Mouse (Mus musculus) stomach, postnatal 0 days (tissue): Measurements from ENCODE around the gene Tedc1. TPM values are rescaled to one million over a fixed set of nuclear protein-coding genes. Genes with fewer than 3 reads are reported as not detected.
"Not testable (repeated sequence)": the region's sequence is repeated elsewhere in the genome, so short reads cannot be mapped to it uniquely, and the experiment has no call there.

Source experiments
- ATAC-seq: fragments of 200-750 bp; cut with Nextera tagmentation; 2 replicates; pipeline ENCODE4 v1.8.0; 2017; ENCODE audit not compliant: low FRiP score, low TSS enrichment
- DNase-seq: peaks from one replicate; pipeline ENCODE4 v3.0.0-alpha.2; 2016; ENCODE audit warnings: low spot score
- H3K27ac ChIP-seq: fragments of 300-500 bp; sonication (generic); replicated peaks from 2 replicates; pipeline ENCODE4 v1.5.1; 2014; ENCODE audit warnings: mild to moderate bottlenecking, control low read depth
- H3K27me3 ChIP-seq: fragments of 300-500 bp; sonication (generic); 2 replicates; pipeline ENCODE4 v1.6.1; 2014; ENCODE audit warnings: low read length; ENCODE audit not compliant: control insufficient read depth, insufficient read depth
- H3K36me3 ChIP-seq: fragments of 300-500 bp; sonication (generic); 2 replicates; pipeline ENCODE4 v1.6.1; 2014; ENCODE audit warnings: low read length, mixed read lengths; ENCODE audit not compliant: control insufficient read depth, insufficient read depth
- H3K4me1 ChIP-seq: fragments of 300-500 bp; sonication (generic); replicated peaks from 2 replicates; pipeline ENCODE4 v1.6.1; 2014; ENCODE audit warnings: antibody characterized with exemption; ENCODE audit not compliant: control insufficient read depth, insufficient read depth
- H3K4me2 ChIP-seq: fragments of 300-500 bp; sonication (generic); replicated peaks from 2 replicates; pipeline ENCODE4 v1.6.1; 2014; ENCODE audit warnings: low read depth, mild to moderate bottlenecking, control low read depth, moderate library complexity
- H3K4me3 ChIP-seq: fragments of 300-500 bp; sonication (generic); 2 replicates; pipeline ENCODE4 v1.5.1; 2014; ENCODE audit warnings: low read depth, low read length, control low read depth
- H3K9ac ChIP-seq: fragments of 300-500 bp; sonication (generic); 2 replicates; pipeline ENCODE4 v1.6.1; 2014; ENCODE audit warnings: mild to moderate bottlenecking, low read length, control low read depth, mixed read lengths
- H3K9me3 ChIP-seq: fragments of 300-500 bp; sonication (generic); 2 replicates; pipeline ENCODE4 v1.6.1; 2016; ENCODE audit warnings: low read length; ENCODE audit not compliant: control insufficient read depth
- CTCF ChIP-seq: IDR thresholded peaks from 2 replicates; pipeline ENCODE4 v1.5.1; 2016; ENCODE audit warnings: antibody characterized with exemption, low read depth, mild to moderate bottlenecking, moderate library complexity
- EP300 ChIP-seq: optimal IDR thresholded peaks from 2 replicates; pipeline ENCODE3; 2016; ENCODE audit warnings: antibody characterized with exemption
- WGBS: fragments of 180-500 bp; shearing (Covaris S2); extraction: QIAGEN DNeasy Blood & Tissue Kit; methylation state at CpG from one replicate; pipeline ENCODE4 v1.1.7; 2014; 5-methylcytosine and 5-hydroxymethylcytosine counted together
- polyA plus RNA-seq: library from polyadenylated mRNA; unstranded; fragments of >200 nt; fragmentation: Nextera tagmentation; extraction: Ambion mirVana; gene quantifications from 2 replicates; pipeline ENCODE4 v1.2.1, GENCODE M21; 2015

Gene Tedc1
- polyA plus RNA-seq, 1 experiment from 2014 or later: 6.0 TPM

DNA sequence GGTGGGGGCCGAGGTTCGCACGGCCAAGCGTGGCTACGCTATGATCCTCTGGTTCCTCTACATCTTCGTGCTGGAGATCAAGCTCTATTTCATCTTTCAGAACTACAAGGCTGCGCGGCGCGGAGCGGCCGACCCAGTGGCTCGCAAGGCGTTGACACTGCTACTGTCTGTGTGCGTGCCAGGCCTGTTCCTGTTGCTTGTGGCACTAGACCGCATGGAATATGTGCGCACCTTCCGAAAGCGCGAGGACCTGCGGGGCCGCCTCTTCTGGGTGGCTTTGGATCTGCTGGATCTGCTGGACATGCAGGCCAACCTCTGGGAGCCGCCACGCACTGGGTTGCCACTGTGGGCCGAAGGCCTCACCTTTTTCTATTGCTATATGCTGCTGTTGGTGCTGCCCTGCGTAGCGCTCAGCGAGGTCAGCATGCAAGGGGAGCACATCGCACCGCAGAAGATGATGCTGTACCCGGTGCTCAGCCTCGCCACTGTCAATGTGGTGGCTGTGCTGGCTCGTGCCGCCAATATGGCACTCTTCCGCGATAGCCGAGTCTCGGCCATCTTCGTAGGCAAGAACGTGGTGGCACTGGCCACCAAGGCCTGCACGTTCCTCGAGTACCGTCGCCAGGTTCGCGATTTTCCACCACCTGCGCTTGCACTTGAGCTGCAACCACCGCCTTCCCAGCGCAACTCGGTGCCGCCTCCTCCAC is 32.3 kb downstream of the Tedc1 start:
- no peaks in the 10 kb centered on the region; the same call in 1 of the 2 replicates for H3K27me3 ChIP-seq
- H3K36me3 ChIP-seq: no peaks in the 10 kb centered on the region
- peaks cover 2% of the 10 kb centered on the region for H3K4me1 ChIP-seq
- H3K4me3 ChIP-seq: no peak overlapping the region
- TF ChIP-seq EP300: no peak
- no peak for TF ChIP-seq CTCF
- no peak overlapping the region for H3K9ac ChIP-seq
- ATAC-seq: peak; percentile 8; the same call in 1 of the 2 replicates
- H3K9me3 ChIP-seq: no peaks in the 10 kb centered on the region
- no peak overlapping the region for H3K27ac ChIP-seq
- WGBS: 83% methylated on average over 51 of the region's 51 CpGs
- H3K4me2 ChIP-seq: peak overlapping the region; percentile 66; the same call in 1 of the 2 replicates
- DNase-seq: no peak

DNA sequence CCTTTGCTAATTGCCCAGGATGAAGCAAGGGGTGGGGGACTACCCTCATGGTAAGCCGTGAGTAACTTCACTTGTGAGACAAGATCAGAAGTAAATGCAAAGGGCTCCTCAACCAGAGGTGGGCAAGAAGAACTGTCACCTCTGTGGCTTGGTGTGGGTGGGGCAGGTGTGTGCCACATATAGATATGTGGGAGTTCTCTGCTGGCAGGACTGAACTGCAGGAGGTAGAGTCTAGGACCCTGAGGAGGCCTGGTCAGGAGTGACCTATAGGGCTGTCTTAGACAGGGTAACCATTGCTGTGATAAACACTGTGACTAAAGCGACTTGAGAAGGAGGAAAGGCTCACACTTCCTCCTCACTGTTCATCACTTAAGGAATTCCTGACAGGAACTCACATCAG is 37.2 kb downstream of the Tedc1 start:
- Histone ChIP-seq H3K27me3 (no peaks in the 10 kb centered on the region), H3K4me1 (no peaks in the 10 kb centered on the region), H3K9me3 (no peaks in the 10 kb centered on the region), H3K4me3 (no peak overlapping the region), H3K36me3 (no peaks in the 10 kb centered on the region), H3K4me2 (no peak overlapping the region), H3K27ac (no peak overlapping the region), H3K9ac (no peak overlapping the region)
- DNase-seq (no peak), ATAC-seq (no peak)
- TF ChIP-seq EP300 (no peak), CTCF (no peak)
- WGBS: 33% methylated on average over 2 of the region's 2 CpGs

DNA sequence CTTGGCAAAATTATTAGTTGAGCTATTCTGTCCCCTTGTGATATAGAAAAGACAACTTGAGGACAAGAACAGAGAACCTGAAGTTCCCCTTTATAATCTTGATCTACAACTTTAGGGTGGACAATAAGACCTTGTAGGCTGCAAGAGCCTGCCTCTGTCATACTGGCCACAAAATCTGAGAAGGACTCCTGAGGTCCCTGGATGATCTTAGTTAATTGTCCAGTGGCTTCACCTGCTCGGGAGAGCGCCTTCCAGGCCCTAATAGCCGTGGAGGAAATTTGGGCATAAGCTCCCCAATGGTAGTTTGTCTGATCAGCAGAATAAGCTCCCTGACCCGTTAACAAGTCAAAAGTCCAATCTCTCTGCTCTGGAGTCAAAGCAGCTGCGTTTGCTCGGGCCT is 42.9 kb downstream of the Tedc1 start:
- not testable (repeated sequence) for H3K4me2 ChIP-seq, DNase-seq, H3K4me1 ChIP-seq, H3K4me3 ChIP-seq, H3K27ac ChIP-seq, H3K27me3 ChIP-seq, ATAC-seq, H3K36me3 ChIP-seq, H3K9me3 ChIP-seq, H3K9ac ChIP-seq
- WGBS: 100% methylated on average over 3 of the region's 6 CpGs

DNA sequence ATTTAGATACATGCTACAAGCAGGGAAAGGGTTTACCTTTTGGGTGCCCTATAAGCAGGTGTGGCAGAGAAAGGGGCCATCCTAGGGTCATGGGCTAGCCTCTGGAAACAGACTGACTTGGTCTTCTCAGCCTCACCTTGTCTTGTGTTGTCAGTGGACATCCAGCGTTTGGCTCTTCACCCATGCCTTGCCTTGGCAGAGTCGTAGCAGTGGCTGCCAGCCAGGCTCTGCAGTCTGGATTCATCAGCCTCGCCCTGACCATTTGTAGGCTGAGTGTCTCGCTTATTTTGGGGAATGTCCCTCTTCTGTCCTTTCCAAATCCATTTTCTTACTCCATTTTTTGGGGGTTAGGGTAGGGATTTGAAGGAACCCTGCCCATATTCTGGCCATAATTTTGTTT is 45.1 kb downstream of the Tedc1 start:
- Histone ChIP-seq H3K4me2 (no peak overlapping the region), H3K27me3 (no peaks in the 10 kb centered on the region), H3K36me3 (no peaks in the 10 kb centered on the region), H3K27ac (no peak overlapping the region), H3K9ac (no peak overlapping the region), H3K4me1 (no peaks in the 10 kb centered on the region), H3K4me3 (no peak overlapping the region), H3K9me3 (no peaks in the 10 kb centered on the region)
- DNase-seq (no peak), ATAC-seq (no peak)
- 84% methylated on average over 4 of the region's 4 CpGs for WGBS
- TF ChIP-seq CTCF (no peak), EP300 (no peak)

DNA sequence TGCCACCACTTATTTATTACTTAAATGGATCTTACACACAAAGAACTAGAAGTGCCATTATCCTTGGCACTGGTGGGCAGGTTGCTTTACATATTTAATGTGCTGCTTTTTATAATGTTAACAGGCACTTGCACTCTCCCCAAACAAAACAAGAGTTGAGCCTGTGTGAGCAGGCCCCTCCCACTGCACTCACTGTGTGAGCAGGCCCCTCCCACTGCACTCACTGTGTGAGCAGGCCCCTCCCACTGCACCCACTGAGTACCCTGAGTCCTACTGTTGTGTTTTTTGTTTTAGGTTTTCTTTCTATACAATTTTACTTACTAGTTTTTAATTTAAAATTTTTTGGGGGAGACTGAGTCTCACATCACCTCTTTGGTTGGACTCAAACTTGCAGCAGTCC is 45.8 kb downstream of the Tedc1 start:
- Histone ChIP-seq H3K4me1 (no peaks in the 10 kb centered on the region), H3K36me3 (no peaks in the 10 kb centered on the region), H3K9ac (no peak overlapping the region), H3K27me3 (no peaks in the 10 kb centered on the region), H3K4me3 (no peak overlapping the region), H3K4me2 (no peak overlapping the region), H3K27ac (no peak overlapping the region), H3K9me3 (no peaks in the 10 kb centered on the region)
- DNase-seq: no peak
- no peak for TF ChIP-seq CTCF
- TF ChIP-seq EP300: no peak
- ATAC-seq: no peak

DNA sequence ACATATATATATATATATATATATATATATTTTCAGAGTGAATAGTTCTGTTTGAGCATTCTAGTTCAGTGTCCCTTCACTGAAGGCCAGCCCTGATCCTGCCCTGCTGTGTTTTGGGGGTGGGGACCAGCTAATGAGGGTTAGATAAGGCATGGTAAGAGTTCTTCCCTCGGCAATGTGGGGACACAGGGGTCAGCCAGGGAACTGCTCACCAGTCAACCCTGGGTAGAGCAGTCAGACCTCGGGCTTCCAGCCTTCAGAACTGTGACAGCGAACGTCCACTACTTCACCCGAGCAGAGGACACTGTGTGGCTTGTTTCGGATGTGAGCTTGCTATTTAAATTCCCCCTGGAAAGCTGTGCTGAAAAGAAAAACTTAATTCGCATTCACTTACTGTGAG is 47.3 kb downstream of the Tedc1 start:
- no peak overlapping the region for H3K9ac ChIP-seq
- H3K4me1 ChIP-seq: no peaks in the 10 kb centered on the region
- H3K27ac ChIP-seq: no peak overlapping the region
- H3K36me3 ChIP-seq: no peaks in the 10 kb centered on the region
- no peak overlapping the region for H3K4me3 ChIP-seq
- H3K9me3 ChIP-seq: no peaks in the 10 kb centered on the region
- DNase-seq (no peak), ATAC-seq (no peak)
- no peaks in the 10 kb centered on the region for H3K27me3 ChIP-seq
- TF ChIP-seq CTCF: no peak
- TF ChIP-seq EP300: no peak
- no peak overlapping the region for H3K4me2 ChIP-seq
- WGBS: 80% methylated on average over 7 of the region's 7 CpGs
